Comparison of ENCODE assay signal across 16 mouse cellular contexts in genomic region chr4:82315710-82316109, GRCm38 (mm10).
A peak's percentile ranks its signal among the peaks of the same experiment; 100 is the strongest.
DNase-seq lines count a peak whose midpoint lies in the region; ATAC-seq and TF ChIP-seq lines count a peak whose summit lies in the region.
"Had no signal": no experiment of that assay in that cellular context is flagged by ENCODE, and none has a peak within 500 bp of the region (broad histone marks: within the 10 kb centered on the region; RNA-seq: fewer than 3 reads in every experiment).

No protein-coding gene starts in this region.

- no peak overlapping the region for H3K4me3 ChIP-seq in heart, embryonic 11.5 days (ENCODE audit: low read depth, low read length)
- H3K4me3 ChIP-seq in heart, embryonic 16.5 days (ENCODE audit: low read length): no peak overlapping the region
- no peak overlapping the region for H3K4me3 ChIP-seq in hindbrain, postnatal 0 days (ENCODE audit: low read length)
- H3K4me3 ChIP-seq: forebrain, embryonic 15.5 days; kidney, embryonic 15.5 days; liver, embryonic 13.5 days; midbrain, embryonic 13.5 days; neural tube, embryonic 12.5 days had no signal

- peaks cover 24% of the 10 kb centered on the region for H3K4me1 ChIP-seq in heart, embryonic 11.5 days (ENCODE audit: control insufficient read depth, insufficient read depth, low read length)
- peaks cover 30% of the 10 kb centered on the region for H3K4me1 ChIP-seq in heart, embryonic 16.5 days (ENCODE audit: control insufficient read depth, insufficient read depth, low read length)
- no peaks in the 10 kb centered on the region for H3K4me1 ChIP-seq in hindbrain, postnatal 0 days (ENCODE audit: insufficient read depth, low read length)
- H3K4me1 ChIP-seq: forebrain, embryonic 15.5 days; liver, embryonic 13.5 days; midbrain, embryonic 13.5 days; neural tube, embryonic 12.5 days had no signal

- no peak overlapping the region for H3K4me2 ChIP-seq in heart, embryonic 11.5 days
- H3K4me2 ChIP-seq in heart, embryonic 16.5 days (ENCODE audit: low read depth, low read length): no peak overlapping the region; the same call in 1 of the 2 replicates
- H3K4me2 ChIP-seq in hindbrain, postnatal 0 days (ENCODE audit: low read depth, low read length): no peak overlapping the region
- H3K4me2 ChIP-seq: forebrain, embryonic 15.5 days; kidney, embryonic 15.5 days; liver, embryonic 13.5 days; midbrain, embryonic 13.5 days; neural tube, embryonic 12.5 days had no signal

- H3K9me3 ChIP-seq in heart, embryonic 11.5 days (replicated peaks; ENCODE audit: control insufficient read depth, low read length): no peaks in the 10 kb centered on the region
- no peaks in the 10 kb centered on the region for H3K9me3 ChIP-seq in heart, embryonic 16.5 days (replicated peaks; ENCODE audit: control insufficient read depth, low read length)
- no peaks in the 10 kb centered on the region for H3K9me3 ChIP-seq in hindbrain, postnatal 0 days (ENCODE audit: low read length)
- H3K9me3 ChIP-seq: forebrain, embryonic 15.5 days; kidney, embryonic 15.5 days; liver, embryonic 13.5 days; midbrain, embryonic 13.5 days; neural tube, embryonic 12.5 days had no signal

- TF ChIP-seq CTCF in hindbrain, postnatal 0 days (IDR thresholded peaks at IDR 0.05; ENCODE audit: low read depth): no peak

- H3K27me3 ChIP-seq in heart, embryonic 11.5 days (ENCODE audit: control insufficient read depth, insufficient read depth, low read length): no peaks in the 10 kb centered on the region
- no peaks in the 10 kb centered on the region for H3K27me3 ChIP-seq in heart, embryonic 16.5 days (ENCODE audit: control insufficient read depth, insufficient read depth, low read length)
- H3K27me3 ChIP-seq in hindbrain, postnatal 0 days (ENCODE audit: insufficient read depth, low read length): no peaks in the 10 kb centered on the region
- H3K27me3 ChIP-seq: forebrain, embryonic 15.5 days; kidney, embryonic 15.5 days; liver, embryonic 13.5 days; midbrain, embryonic 13.5 days; neural tube, embryonic 12.5 days had no signal

- H3K27ac ChIP-seq in heart, embryonic 11.5 days (ENCODE audit: low read depth, low read length): no peak overlapping the region
- peak overlapping the region; percentile 78 for H3K27ac ChIP-seq in heart, embryonic 16.5 days (ENCODE audit: low read length)
- no peak overlapping the region for H3K27ac ChIP-seq in hindbrain, postnatal 0 days
- H3K27ac ChIP-seq: kidney, embryonic 15.5 days; liver, embryonic 13.5 days; midbrain, embryonic 13.5 days; neural tube, embryonic 12.5 days had no signal

- no peak overlapping the region for H3K9ac ChIP-seq in heart, embryonic 11.5 days (ENCODE audit: low read depth, low read length)
- H3K9ac ChIP-seq in heart, embryonic 16.5 days (ENCODE audit: low read length): no peak overlapping the region
- H3K9ac ChIP-seq in hindbrain, postnatal 0 days (replicated peaks; ENCODE audit: low read length): no peak overlapping the region
- H3K9ac ChIP-seq: forebrain, embryonic 15.5 days; kidney, embryonic 15.5 days; liver, embryonic 13.5 days; midbrain, embryonic 13.5 days; neural tube, embryonic 12.5 days had no signal

- 0 out of 2 replicates have a peak, but pooled peaks have one; percentile 41 for ATAC-seq in heart, embryonic 11.5 days (replicated peaks; ENCODE audit: insufficient number of reproducible peaks, low FRiP score, low TSS enrichment)
- peak; percentile 54; the same call in 1 of the 2 replicates for ATAC-seq in common myeloid progenitor, adult 5-6 weeks (replicated peaks; ENCODE audit: low read depth, poor library complexity, severe bottlenecking)
- ATAC-seq in heart, embryonic 16.5 days (replicated peaks; ENCODE audit: extremely low read depth, insufficient read depth, low FRiP score): peak; percentile 56
- ATAC-seq in megakaryocyte progenitor cell, adult 5-6 weeks (replicated peaks; ENCODE audit: poor library complexity): peak; percentile 68
- no peak for ATAC-seq in hindbrain, postnatal 0 days
- ATAC-seq: forebrain, embryonic 15.5 days; inflammation-experienced regulatory T-cells, adult 6 months had no signal

- intact Hi-C loops in heart, postnatal 14 days (cut with DNase I): loop anchor here (2.0 to 5.0 kb wide), 2 partner anchors 87 to 189 kb away; no protein-coding TSS in a partner anchor

- WGBS in heart, embryonic 11.5 days (ENCODE audit: insufficient replicate concordance): 15% methylated on average over 2 of the region's 2 CpGs
- 13% methylated on average over 2 of the region's 2 CpGs for WGBS in heart, embryonic 16.5 days
- WGBS in hindbrain, postnatal 0 days: 77% methylated on average over 2 of the region's 2 CpGs

- H3K36me3 ChIP-seq in heart, embryonic 11.5 days (ENCODE audit: control insufficient read depth, insufficient read depth, low read length): peaks cover 10% of the 10 kb centered on the region
- H3K36me3 ChIP-seq in heart, embryonic 16.5 days (ENCODE audit: control insufficient read depth, insufficient read depth): peaks cover 17% of the 10 kb centered on the region
- 0 out of 2 replicates have a peak, but pooled peaks cover 9% of the 10 kb centered on the region for H3K36me3 ChIP-seq in hindbrain, postnatal 0 days (ENCODE audit: insufficient read depth, low read length)
- H3K36me3 ChIP-seq: liver, embryonic 13.5 days had no signal

- no peak for DNase-seq in heart, postnatal 14 days
- no peak for DNase-seq in T-cell, adult 2 months (ENCODE audit: low spot score)
- DNase-seq in hindbrain, postnatal 0 days (ENCODE audit: low spot score): no peak
- DNase-seq: B cell, adult 2 months; layer of hippocampus, postnatal 36 days; liver, embryonic 13.5 days; right cerebral cortex, postnatal 4 days had no signal
